Mouse (Mus musculus) heart, embryonic 15.5 days (tissue): Measurements from ENCODE around the gene Ctsk. TPM values are rescaled to one million over a fixed set of nuclear protein-coding genes. Genes with fewer than 3 reads are reported as not detected.
"Not testable (repeated sequence)": the region's sequence is repeated elsewhere in the genome, so short reads cannot be mapped to it uniquely, and the experiment has no call there.

Source experiments
- ATAC-seq: fragments of 200-750 bp; cut with Nextera tagmentation; replicated peaks from 2 replicates; pipeline ENCODE4 v1.8.0; 2017; ENCODE audit warnings: low read depth, moderate TSS enrichment; ENCODE audit not compliant: insufficient number of reproducible peaks, insufficient read depth, low FRiP score
- H3K27ac ChIP-seq: fragments of 300-500 bp; sonication (generic); 2 replicates; pipeline ENCODE4 v1.5.1; 2015; ENCODE audit warnings: mild to moderate bottlenecking, inconsistent platforms
- H3K27me3 ChIP-seq: fragments of 300-500 bp; sonication (generic); 2 replicates; pipeline ENCODE4 v1.6.1; 2015; ENCODE audit warnings: inconsistent platforms
- H3K36me3 ChIP-seq: fragments of 300-500 bp; sonication (generic); 2 replicates; pipeline ENCODE4 v1.6.1; 2015; ENCODE audit warnings: mild to moderate bottlenecking, inconsistent platforms
- H3K4me1 ChIP-seq: fragments of 300-500 bp; sonication (generic); replicated peaks from 2 replicates; pipeline ENCODE4 v1.6.1; 2015; ENCODE audit warnings: inconsistent platforms
- H3K4me2 ChIP-seq: fragments of 300-500 bp; sonication (generic); 2 replicates; pipeline ENCODE4 v1.6.1; 2015; ENCODE audit warnings: inconsistent platforms, mild to moderate bottlenecking, moderate library complexity
- H3K4me3 ChIP-seq: fragments of 300-500 bp; sonication (generic); 2 replicates; pipeline ENCODE4 v1.5.1; 2015; ENCODE audit warnings: mild to moderate bottlenecking, inconsistent platforms
- H3K9ac ChIP-seq: fragments of 300-500 bp; sonication (generic); 2 replicates; pipeline ENCODE4 v1.6.1; 2015; ENCODE audit warnings: mild to moderate bottlenecking, inconsistent platforms
- H3K9me3 ChIP-seq: fragments of 300-500 bp; sonication (generic); replicated peaks from 2 replicates; pipeline ENCODE4 v1.6.1; 2016; ENCODE audit warnings: inconsistent platforms
- WGBS: fragments of 180-500 bp; shearing (Covaris S2); methylation state at CpG from one replicate; pipeline ENCODE4 v1.1.7; 2015; ENCODE audit warnings: mixed read lengths; 5-methylcytosine and 5-hydroxymethylcytosine counted together
- polyA plus RNA-seq: library from polyadenylated mRNA; unstranded; fragments of >200 nt; fragmentation: Nextera tagmentation; extraction: Ambion mirVana; gene quantifications from 2 replicates; pipeline ENCODE4 v1.2.1, GENCODE M21; 2015

The Ctsk gene
- polyA plus RNA-seq, 1 experiment from 2014 or later: 15.9 TPM

- no peaks in the 10 kb centered on the region for H3K27me3 ChIP-seq
- no peak overlapping the region for H3K27ac ChIP-seq
- H3K4me3 ChIP-seq: no peak overlapping the region
- ATAC-seq: no peak
- H3K4me1 ChIP-seq: 0 out of 2 replicates have a peak, but pooled peaks cover 4% of the 10 kb centered on the region
- no peak overlapping the region for H3K4me2 ChIP-seq
- 58% methylated on average over 2 of the region's 2 CpGs for WGBS
- H3K36me3 ChIP-seq: no peaks in the 10 kb centered on the region
- no peaks in the 10 kb centered on the region for H3K9me3 ChIP-seq
- H3K9ac ChIP-seq: no peak overlapping the region
Measured at GRCm38 (mm10) chr3:95524673-95525072, 25.6 kb downstream of the Ctsk start.

- no peak overlapping the region for H3K4me3 ChIP-seq
- 0 out of 2 replicates have a peak, but pooled peaks cover 4% of the 10 kb centered on the region for H3K4me1 ChIP-seq
- no peaks in the 10 kb centered on the region for H3K36me3 ChIP-seq
- no peak for ATAC-seq
- no peak overlapping the region for H3K27ac ChIP-seq
- no peaks in the 10 kb centered on the region for H3K9me3 ChIP-seq
- H3K9ac ChIP-seq: no peak overlapping the region
- H3K4me2 ChIP-seq: no peak overlapping the region
- no peaks in the 10 kb centered on the region for H3K27me3 ChIP-seq
Measured at GRCm38 (mm10) chr3:95526111-95526510, 27.1 kb downstream of the Ctsk start.

- 78% methylated on average over 8 of the region's 8 CpGs for WGBS
- Histone ChIP-seq H3K27me3 (no peaks in the 10 kb centered on the region), H3K4me3 (no peak within 1 kb of the TSS), H3K4me1 (0 out of 2 replicates have a peak, but pooled peaks cover 4% of the 10 kb centered on the region), H3K9ac (no peak within 1 kb of the TSS), H3K27ac (no peak within 1 kb of the TSS), H3K36me3 (no peaks in the 10 kb centered on the region), H3K9me3 (no peaks in the 10 kb centered on the region), H3K4me2 (no peak within 1 kb of the TSS)
- no peak for ATAC-seq
Measured at GRCm38 (mm10) chr3:95526622-95527211, 27.7 kb downstream of the Ctsk start, which contains the start of gene Ctss. Ctss (plus strand) TSS chr3:95526786.

- H3K9ac ChIP-seq: no peak overlapping the region
- no peak for ATAC-seq
- H3K4me2 ChIP-seq: no peak overlapping the region
- no peak overlapping the region for H3K4me3 ChIP-seq
- no peaks in the 10 kb centered on the region for H3K4me1 ChIP-seq
- no peak overlapping the region for H3K27ac ChIP-seq
- H3K27me3 ChIP-seq: no peaks in the 10 kb centered on the region
- WGBS: 77% methylated on average over 6 of the region's 6 CpGs
- no peaks in the 10 kb centered on the region for H3K36me3 ChIP-seq
- no peaks in the 10 kb centered on the region for H3K9me3 ChIP-seq
Measured at GRCm38 (mm10) chr3:95529814-95530213, 30.8 kb downstream of the Ctsk start.

GRCm38 (mm10) chr3:95531025-95531424 lies 32.0 kb downstream of the Ctsk start:
- 97% methylated on average over 1 of the region's 1 CpGs for WGBS

GRCm38 (mm10) chr3:95533364-95533763 lies 34.3 kb downstream of the Ctsk start:
- no peaks in the 10 kb centered on the region for H3K9me3 ChIP-seq
- H3K27ac ChIP-seq: no peak overlapping the region
- H3K4me2 ChIP-seq: no peak overlapping the region
- no peaks in the 10 kb centered on the region for H3K4me1 ChIP-seq
- H3K27me3 ChIP-seq: no peaks in the 10 kb centered on the region
- H3K36me3 ChIP-seq: no peaks in the 10 kb centered on the region
- H3K4me3 ChIP-seq: no peak overlapping the region
- no peak for ATAC-seq
- 88% methylated on average over 5 of the region's 5 CpGs for WGBS
- no peak overlapping the region for H3K9ac ChIP-seq

More at GRCm38 (mm10) chr3:95531025-95531424, 32.0 kb downstream of the Ctsk start:
- Histone ChIP-seq H3K9me3 (no peaks in the 10 kb centered on the region), H3K27ac (no peak overlapping the region), H3K4me2 (no peak overlapping the region), H3K4me1 (no peaks in the 10 kb centered on the region), H3K36me3 (no peaks in the 10 kb centered on the region), H3K9ac (no peak overlapping the region), H3K4me3 (no peak overlapping the region), H3K27me3 (no peaks in the 10 kb centered on the region)
- no peak for ATAC-seq

- WGBS: 76% methylated on average over 1 of the region's 1 CpGs
- H3K9ac ChIP-seq: no peak overlapping the region
- H3K4me3 ChIP-seq: no peak overlapping the region
- H3K4me1 ChIP-seq: no peaks in the 10 kb centered on the region
- no peak overlapping the region for H3K4me2 ChIP-seq
- ATAC-seq: no peak
- H3K27ac ChIP-seq: no peak overlapping the region
- H3K36me3 ChIP-seq: no peaks in the 10 kb centered on the region
- H3K27me3 ChIP-seq: no peaks in the 10 kb centered on the region
- no peaks in the 10 kb centered on the region for H3K9me3 ChIP-seq
Measured at GRCm38 (mm10) chr3:95534927-95535326, 35.9 kb downstream of the Ctsk start.

- Histone ChIP-seq H3K27ac (no peak overlapping the region), H3K36me3 (no peaks in the 10 kb centered on the region), H3K9me3 (no peaks in the 10 kb centered on the region), H3K4me1 (no peaks in the 10 kb centered on the region), H3K4me2 (no peak overlapping the region), H3K27me3 (no peaks in the 10 kb centered on the region), H3K9ac (no peak overlapping the region), H3K4me3 (no peak overlapping the region)
- 82% methylated on average over 10 of the region's 10 CpGs for WGBS
- ATAC-seq: no peak
Measured at GRCm38 (mm10) chr3:95538936-95539335, 39.9 kb downstream of the Ctsk start.

- 92% methylated on average over 4 of the region's 4 CpGs for WGBS
Measured at GRCm38 (mm10) chr3:95539837-95540236, 40.8 kb downstream of the Ctsk start.

GRCm38 (mm10) chr3:95541186-95541585 lies 42.1 kb downstream of the Ctsk start:
- not testable (repeated sequence) for ATAC-seq, H3K4me3 ChIP-seq, H3K27ac ChIP-seq, H3K36me3 ChIP-seq, H3K9ac ChIP-seq, H3K4me1 ChIP-seq, H3K27me3 ChIP-seq, H3K9me3 ChIP-seq, H3K4me2 ChIP-seq
- 72% methylated on average over 2 of the region's 2 CpGs for WGBS

More at GRCm38 (mm10) chr3:95539837-95540236, 40.8 kb downstream of the Ctsk start:
- no peak overlapping the region for H3K4me3 ChIP-seq
- H3K27me3 ChIP-seq: no peaks in the 10 kb centered on the region
- no peaks in the 10 kb centered on the region for H3K9me3 ChIP-seq
- no peak overlapping the region for H3K9ac ChIP-seq
- H3K27ac ChIP-seq: no peak overlapping the region
- no peak for ATAC-seq
- no peak overlapping the region for H3K4me2 ChIP-seq
- H3K36me3 ChIP-seq: no peaks in the 10 kb centered on the region
- no peaks in the 10 kb centered on the region for H3K4me1 ChIP-seq

GRCm38 (mm10) chr3:95542171-95542570 lies 43.1 kb downstream of the Ctsk start:
- Histone ChIP-seq H3K27me3 (no peaks in the 10 kb centered on the region), H3K27ac (no peak overlapping the region), H3K9ac (no peak overlapping the region), H3K4me2 (no peak overlapping the region), H3K9me3 (no peaks in the 10 kb centered on the region), H3K4me1 (no peaks in the 10 kb centered on the region), H3K4me3 (no peak overlapping the region), H3K36me3 (no peaks in the 10 kb centered on the region)
- ATAC-seq: no peak

GRCm38 (mm10) chr3:95542981-95543380 lies 43.9 kb downstream of the Ctsk start:
- no peaks in the 10 kb centered on the region for H3K36me3 ChIP-seq
- H3K9ac ChIP-seq: no peak overlapping the region
- H3K9me3 ChIP-seq: no peaks in the 10 kb centered on the region
- 69% methylated on average over 7 of the region's 7 CpGs for WGBS
- no peaks in the 10 kb centered on the region for H3K27me3 ChIP-seq
- H3K4me1 ChIP-seq: no peaks in the 10 kb centered on the region
- no peak for ATAC-seq
- H3K4me3 ChIP-seq: no peak overlapping the region
- no peak overlapping the region for H3K4me2 ChIP-seq
- no peak overlapping the region for H3K27ac ChIP-seq
